Mouse (Mus musculus) ES-Bruce4 (cell line): ENCODE data around the gene Mgst2.

Source experiments
- CTCF ChIP-seq: IDR thresholded peaks from one replicate; pipeline ENCODE4 v1.8.1; 2011; ENCODE audit warnings: low read depth, low read length
- POLR2A ChIP-seq: IDR thresholded peaks from one replicate; pipeline ENCODE4 v1.8.1; 2011; ENCODE audit warnings: low read length; ENCODE audit not compliant: insufficient read depth

DNA sequence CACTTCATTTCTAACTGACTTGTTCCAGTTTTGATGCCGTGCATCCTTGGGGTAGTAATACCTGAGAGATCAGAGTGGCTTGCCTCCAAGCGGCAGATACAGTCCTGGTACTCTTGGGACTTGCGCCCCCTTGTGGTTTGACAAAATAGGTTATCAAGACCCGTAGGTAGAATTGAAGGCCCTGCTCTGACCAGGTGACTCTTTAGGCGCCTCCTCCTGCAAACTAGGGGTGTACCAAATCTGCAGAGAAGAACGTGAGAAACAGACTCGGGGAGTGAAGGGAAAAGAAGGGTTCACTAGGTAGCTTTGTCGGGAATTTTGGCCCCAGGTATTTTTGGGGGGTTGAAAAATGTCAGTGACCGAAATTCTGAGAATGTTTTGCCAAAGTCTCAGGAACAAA is 7.9 kb upstream of the Mgst2 start:
- TF ChIP-seq POLR2A: no peak
- TF ChIP-seq CTCF: peak; percentile 69
